Mouse (Mus musculus) thymus, postnatal 0 days (tissue): ENCODE data around the gene Cep19. TPM values are rescaled to one million over a fixed set of nuclear protein-coding genes. Genes with fewer than 3 reads are reported as not detected.

Experiments
- DNase-seq: peaks from one replicate; pipeline ENCODE4 v3.0.0-alpha.2; 2015; ENCODE audit warnings: low spot score
- polyA plus RNA-seq: library from polyadenylated mRNA; unstranded; fragments of >200 nt; fragmentation: Nextera tagmentation; extraction: Ambion mirVana; gene quantifications from 2 replicates; pipeline ENCODE4 v1.2.1, GENCODE M21; 2015

Cep19 gene
- polyA plus RNA-seq, 1 experiment from 2014 or later, result 48.0 TPM

DNA sequence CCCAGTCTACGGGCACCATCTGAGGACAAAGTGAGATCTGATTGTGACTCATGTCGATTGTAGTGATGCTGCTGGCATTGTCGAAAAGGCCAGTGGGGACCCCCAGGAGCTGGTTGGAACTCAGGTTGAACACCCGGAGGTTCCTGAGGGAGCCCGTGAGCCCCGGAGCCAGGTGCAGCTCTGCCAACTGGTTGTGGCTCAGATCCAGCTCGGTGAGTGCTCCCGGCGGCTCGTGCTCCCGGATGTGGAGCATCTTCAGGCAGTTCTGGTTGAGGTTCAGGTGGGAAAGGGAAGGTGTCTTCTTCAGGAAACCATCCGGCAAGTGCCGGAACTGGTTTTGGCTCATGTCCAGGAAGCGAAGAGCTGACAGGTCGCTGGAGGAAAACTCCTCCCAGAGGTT lies 44.2 kb downstream of the Cep19 start:
- no peak for DNase-seq

DNA sequence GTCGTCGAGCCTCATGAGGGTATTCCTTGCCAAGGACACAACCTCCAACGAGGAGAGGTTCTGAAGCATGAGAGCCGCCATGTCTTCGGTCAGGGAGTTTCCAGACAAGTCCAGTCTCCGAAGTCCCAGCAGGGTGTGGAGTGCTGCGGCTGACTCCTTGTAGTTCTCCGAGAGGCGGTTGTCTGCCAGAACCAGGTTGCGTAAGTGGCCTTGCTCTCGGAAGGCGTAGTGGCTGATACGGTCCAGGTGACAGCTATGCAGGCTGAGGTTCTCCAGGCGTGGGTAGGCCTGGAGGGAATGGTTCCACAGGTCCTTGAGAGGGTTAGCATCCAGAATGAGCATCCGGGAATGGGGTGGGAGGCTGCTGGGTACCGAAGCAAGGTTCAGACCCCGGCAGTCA lies 45.0 kb downstream of the Cep19 start:
- no peak for DNase-seq

DNA sequence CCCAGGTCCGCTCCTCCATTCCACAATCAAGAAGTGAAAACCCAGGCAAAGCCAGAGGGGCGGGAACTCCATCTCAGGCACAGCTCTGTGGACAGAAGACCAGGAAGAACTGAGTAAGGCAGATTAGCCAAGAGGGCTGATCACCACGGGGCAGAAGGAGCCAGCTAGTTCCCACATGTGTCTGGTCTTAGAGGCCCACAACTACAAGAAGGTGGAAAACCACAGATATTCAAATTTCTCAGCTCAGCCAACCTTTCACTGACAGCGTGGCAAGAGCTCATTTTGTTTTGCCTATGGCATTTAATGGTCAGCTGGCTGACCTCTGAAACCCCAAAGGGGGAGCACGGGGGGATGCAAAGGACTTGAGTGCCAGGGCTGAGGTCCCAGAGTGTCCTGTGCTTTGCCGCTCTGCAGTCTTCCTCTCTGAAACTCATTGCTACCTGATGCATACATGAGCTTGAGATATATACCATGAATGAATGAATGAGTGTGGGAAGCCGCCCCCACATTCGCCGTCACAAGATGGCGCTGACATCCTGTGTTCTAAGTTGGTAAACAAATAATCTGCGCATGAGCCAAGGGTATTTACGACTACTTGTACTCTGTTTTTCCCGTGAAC lies 48.1 kb downstream of the Cep19 start:
- no peak for DNase-seq

DNA sequence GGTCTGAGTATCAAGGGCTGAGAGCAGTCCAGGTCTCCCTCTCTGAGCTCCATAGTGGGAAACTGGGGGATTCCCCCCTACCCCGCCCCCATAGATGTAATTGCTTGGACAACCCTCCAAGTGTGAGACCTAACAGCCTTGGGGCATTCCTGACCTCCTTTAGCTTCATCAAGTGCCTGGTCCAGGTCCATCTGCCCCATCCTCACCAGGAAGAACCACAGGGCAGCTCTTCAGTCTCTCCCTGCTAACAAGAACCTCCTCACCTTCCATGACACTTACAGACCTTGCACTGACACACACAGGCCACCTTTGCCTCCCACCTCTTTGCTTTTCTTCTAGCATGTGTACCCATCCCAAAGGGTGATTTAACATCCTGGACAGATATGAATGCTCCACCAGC lies 54.4 kb downstream of the Cep19 start:
- no peak for DNase-seq

DNA sequence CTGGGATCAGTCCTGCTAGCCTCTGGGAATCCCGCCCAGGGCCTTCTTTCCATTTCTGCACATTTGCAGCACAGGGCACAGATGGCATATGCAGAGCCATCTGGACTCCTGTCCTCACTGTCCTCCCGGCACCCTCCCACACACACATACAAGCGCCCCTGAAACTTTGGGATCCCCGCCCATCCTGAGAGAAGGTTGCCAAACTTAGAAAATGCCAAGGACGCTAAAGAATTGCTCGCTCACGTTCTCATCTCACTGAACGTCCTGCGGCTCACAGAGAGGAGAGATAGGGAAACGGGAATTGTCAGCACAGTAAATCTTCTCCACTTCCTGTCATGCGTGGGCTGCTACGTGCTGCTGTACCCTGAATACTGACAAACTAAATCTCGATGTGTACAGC lies 54.8 kb downstream of the Cep19 start:
- no peak for DNase-seq

DNA sequence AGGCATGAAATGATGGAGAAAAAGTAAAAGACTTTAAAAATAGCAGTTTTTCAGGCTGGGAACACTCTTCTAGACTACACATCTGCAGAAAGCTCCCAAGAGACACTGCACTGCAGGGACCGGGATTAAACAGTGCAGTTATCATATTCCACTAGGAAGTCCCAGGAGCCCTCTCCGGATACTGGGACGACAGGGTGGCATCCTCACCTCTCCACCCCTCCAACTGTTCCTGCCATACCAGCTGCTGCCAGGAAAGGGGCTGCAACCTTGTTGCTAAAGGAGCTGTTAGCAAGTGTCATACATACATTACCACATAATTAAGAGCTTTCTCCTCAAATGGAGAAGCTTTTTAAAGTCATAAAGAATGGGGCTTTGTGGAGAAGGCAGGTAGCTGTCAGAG lies 57.1 kb downstream of the Cep19 start:
- DNase-seq, result no peak

DNA sequence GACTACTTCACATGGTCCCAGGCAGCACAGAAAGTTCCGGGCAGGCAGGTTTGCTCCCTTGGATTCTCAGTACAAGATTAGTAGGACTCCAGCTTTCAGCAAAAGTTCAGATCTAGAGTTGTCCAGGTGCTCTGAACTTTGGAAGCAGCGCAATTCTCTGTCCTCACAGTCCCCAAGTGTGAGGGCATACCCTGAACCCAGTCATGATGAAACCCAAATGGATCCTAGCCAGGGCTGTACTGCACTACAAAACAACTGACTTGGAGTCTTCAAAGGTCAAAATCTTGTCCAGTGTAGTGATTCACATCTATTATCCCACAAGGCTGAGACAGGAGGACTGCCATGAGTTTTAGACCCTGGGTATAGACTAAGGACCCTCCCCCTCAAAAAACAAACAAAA lies 57.8 kb downstream of the Cep19 start:
- no peak for DNase-seq

Other genes with a start within 250 kb of the Cep19 start
- gene Meltf, start 221.0 kb upstream of the Cep19 start, polyA plus RNA-seq, result 0.10 and 0.13 TPM in 2 replicates
- 2.7 and 3.1 TPM in 2 replicates for gene Pigz, start 165.9 kb upstream of the Cep19 start, polyA plus RNA-seq
- 92.1 and 95.1 TPM in 2 replicates for gene 0610012G03Rik, start 151.3 kb upstream of the Cep19 start, polyA plus RNA-seq
- 80.6 and 93.3 TPM in 2 replicates for gene Ncbp2, start 151.3 kb upstream of the Cep19 start, polyA plus RNA-seq
- gene Senp5, start 96.5 kb upstream of the Cep19 start, polyA plus RNA-seq, result 9.3 and 12.4 TPM in 2 replicates
- 43.8 and 47.4 TPM in 2 replicates for gene Pak2, start 20.5 kb upstream of the Cep19 start, polyA plus RNA-seq
- gene Pigx, start 60 bp upstream of the Cep19 start, polyA plus RNA-seq, result 175 and 180 TPM in 2 replicates
- gene Nrros, start 65.8 kb downstream of the Cep19 start, polyA plus RNA-seq, result 94.5 and 99.5 TPM in 2 replicates
- 4.1 and 6.6 TPM in 2 replicates for gene Bex6, start 80.0 kb downstream of the Cep19 start, polyA plus RNA-seq
- 8.8 and 11.9 TPM in 2 replicates for gene Fbxo45, start 147.4 kb downstream of the Cep19 start, polyA plus RNA-seq
- gene Wdr53, start 147.4 kb downstream of the Cep19 start, polyA plus RNA-seq, result 23.9 and 26.8 TPM in 2 replicates
- gene Smco1, start 171.7 kb downstream of the Cep19 start, polyA plus RNA-seq, result not detected in 2 replicates
- 24.6 and 31.5 TPM in 2 replicates for gene Rnf168, start 177.7 kb downstream of the Cep19 start, polyA plus RNA-seq
- gene Ubxn7, start 232.5 kb downstream of the Cep19 start, polyA plus RNA-seq, result 20.0 and 21.8 TPM in 2 replicates